Mouse (Mus musculus) ES-Bruce4 (cell line): ENCODE data around the gene Cyp2t4. TPM values are rescaled to one million over a fixed set of nuclear protein-coding genes. Genes with fewer than 3 reads are reported as not detected.
A peak's percentile ranks its signal among the peaks of the same experiment; 100 is the strongest.

Source experiments
- H3K27ac ChIP-seq: 2 replicates; pipeline ENCODE4 v1.5.1; 2012; ENCODE audit warnings: low read length, inconsistent platforms; ENCODE audit not compliant: insufficient read depth
- H3K27me3 ChIP-seq: 2 replicates; pipeline ENCODE4 v1.6.1; 2012; ENCODE audit warnings: mild to moderate bottlenecking, low read length, inconsistent platforms; ENCODE audit not compliant: control insufficient read depth, poor library complexity, insufficient read depth, severe bottlenecking
- H3K36me3 ChIP-seq: 2 replicates; pipeline ENCODE4 v1.6.1; 2012; ENCODE audit warnings: inconsistent platforms, mild to moderate bottlenecking, low read length, moderate library complexity; ENCODE audit not compliant: control insufficient read depth, poor library complexity, insufficient read depth, severe bottlenecking
- H3K4me1 ChIP-seq: one replicate; pipeline ENCODE4 v1.8.1; 2011; ENCODE audit warnings: low read length; ENCODE audit not compliant: control insufficient read depth, insufficient read depth
- H3K4me3 ChIP-seq: 2 replicates; pipeline ENCODE4 v1.5.1; 2011; ENCODE audit warnings: low read depth, mild to moderate bottlenecking, low read length
- H3K9ac ChIP-seq: 2 replicates; pipeline ENCODE4 v1.6.1; 2012; ENCODE audit warnings: low read depth, mild to moderate bottlenecking, inconsistent platforms; ENCODE audit not compliant: poor library complexity, severe bottlenecking
- H3K9me3 ChIP-seq: replicated peaks from 2 replicates; pipeline ENCODE4 v1.6.1; 2012; ENCODE audit warnings: mild to moderate bottlenecking, low read length, inconsistent platforms; ENCODE audit not compliant: control insufficient read depth, poor library complexity, insufficient read depth, severe bottlenecking
- CTCF ChIP-seq: IDR thresholded peaks from one replicate; pipeline ENCODE4 v1.8.1; 2011; ENCODE audit warnings: low read depth, low read length
- EP300 ChIP-seq: IDR thresholded peaks from 2 replicates; pipeline ENCODE4 v1.6.1; 2011; ENCODE audit warnings: low read depth, low read length; ENCODE audit not compliant: insufficient read depth
- POLR2A ChIP-seq: IDR thresholded peaks from one replicate; pipeline ENCODE4 v1.8.1; 2011; ENCODE audit warnings: low read length; ENCODE audit not compliant: insufficient read depth
- polyA plus RNA-seq: library from polyadenylated mRNA; stranded (reverse); fragments of >200 nt; gene quantifications from 2 replicates; pipeline ENCODE4 v1.2.4, GENCODE M21; 2011; ENCODE audit warnings: low read depth; ENCODE audit not compliant: missing spikeins, insufficient read depth, insufficient read length

The Cyp2t4 gene
- polyA plus RNA-seq, 1 experiment = not detected

DNA sequence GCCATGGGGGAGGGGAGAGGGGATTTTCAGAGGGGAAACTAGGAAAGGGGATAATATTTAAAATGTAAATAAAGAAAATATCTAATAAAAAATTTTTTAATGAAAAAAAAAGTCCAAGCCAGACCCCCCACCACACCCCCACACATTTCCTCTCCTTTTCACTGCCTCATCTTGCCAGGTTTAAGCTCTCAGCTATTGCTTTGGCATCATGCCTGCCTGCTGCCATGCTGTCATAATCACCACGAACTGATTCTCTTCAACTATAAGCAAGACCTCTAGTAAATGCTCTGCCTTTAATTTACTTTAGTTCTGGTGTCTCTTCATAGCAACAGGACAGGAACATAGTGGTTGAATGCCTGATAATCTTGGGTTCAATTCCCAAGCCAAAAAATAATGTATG lies 29.0 kb downstream of the Cyp2t4 start:
- H3K9ac ChIP-seq = no peak overlapping the region
- H3K27me3 ChIP-seq = no peaks in the 10 kb centered on the region
- no peak for TF ChIP-seq POLR2A
- TF ChIP-seq CTCF = no peak
- no peak for TF ChIP-seq EP300
- no peaks in the 10 kb centered on the region for H3K4me1 ChIP-seq
- H3K9me3 ChIP-seq = no peaks in the 10 kb centered on the region
- H3K4me3 ChIP-seq = no peak overlapping the region
- no peak overlapping the region for H3K27ac ChIP-seq
- H3K36me3 ChIP-seq = peaks cover 11% of the 10 kb centered on the region

- H3K9me3 ChIP-seq = no peaks in the 10 kb centered on the region
- H3K4me3 ChIP-seq = no peak overlapping the region
- peak; percentile 99 for TF ChIP-seq CTCF
- no peak for TF ChIP-seq POLR2A
- TF ChIP-seq EP300 = 0 out of 2 replicates have a peak, but pooled peaks have one; percentile 6
- no peaks in the 10 kb centered on the region for H3K27me3 ChIP-seq
- H3K4me1 ChIP-seq = peaks cover 3% of the 10 kb centered on the region
- no peak overlapping the region for H3K9ac ChIP-seq
- H3K36me3 ChIP-seq = peaks cover 30% of the 10 kb centered on the region
- H3K27ac ChIP-seq = no peak overlapping the region
Observed at GRCm38 (mm10) chr7:27184964-27185363, 31.4 kb downstream of the Cyp2t4 start.

GRCm38 (mm10) chr7:27185986-27186385 lies 32.5 kb downstream of the Cyp2t4 start:
- Histone ChIP-seq H3K27ac (no peak overlapping the region), H3K27me3 (no peaks in the 10 kb centered on the region), H3K4me1 (peaks cover 3% of the 10 kb centered on the region), H3K4me3 (no peak overlapping the region), H3K36me3 (peaks cover 41% of the 10 kb centered on the region), H3K9ac (no peak overlapping the region), H3K9me3 (no peaks in the 10 kb centered on the region)
- no peak for TF ChIP-seq EP300
- no peak for TF ChIP-seq CTCF
- no peak for TF ChIP-seq POLR2A

- Histone ChIP-seq H3K4me3 (no peak overlapping the region), H3K9me3 (no peaks in the 10 kb centered on the region), H3K9ac (no peak overlapping the region), H3K27me3 (no peaks in the 10 kb centered on the region), H3K36me3 (peaks cover 73% of the 10 kb centered on the region), H3K27ac (peak overlapping the region; percentile 44), H3K4me1 (peaks cover 7% of the 10 kb centered on the region)
- no peak for TF ChIP-seq EP300
- peak; percentile 66 for TF ChIP-seq CTCF
- no peak for TF ChIP-seq POLR2A
Observed at GRCm38 (mm10) chr7:27189271-27189931, 35.9 kb downstream of the Cyp2t4 start.

- H3K9me3 ChIP-seq = no peaks in the 10 kb centered on the region
- H3K27me3 ChIP-seq = no peaks in the 10 kb centered on the region
- no peak overlapping the region for H3K9ac ChIP-seq
- TF ChIP-seq EP300 (no peak), CTCF (no peak), POLR2A (no peak)
- H3K27ac ChIP-seq = no peak overlapping the region
- peaks cover 66% of the 10 kb centered on the region for H3K36me3 ChIP-seq
- no peak overlapping the region for H3K4me3 ChIP-seq
- H3K4me1 ChIP-seq = peaks cover 7% of the 10 kb centered on the region
Observed at GRCm38 (mm10) chr7:27192434-27192833, 38.9 kb downstream of the Cyp2t4 start.

GRCm38 (mm10) chr7:27193731-27194130 lies 40.2 kb downstream of the Cyp2t4 start:
- H3K4me3 ChIP-seq = no peak overlapping the region

More at GRCm38 (mm10) chr7:27193731-27194130, 40.2 kb downstream of the Cyp2t4 start:
- Histone ChIP-seq H3K9me3 (no peaks in the 10 kb centered on the region), H3K27ac (no peak overlapping the region), H3K36me3 (peaks cover 53% of the 10 kb centered on the region), H3K27me3 (no peaks in the 10 kb centered on the region), H3K9ac (no peak overlapping the region), H3K4me1 (peaks cover 7% of the 10 kb centered on the region)
- TF ChIP-seq POLR2A = no peak
- no peak for TF ChIP-seq EP300
- TF ChIP-seq CTCF = no peak
